Mouse (Mus musculus) ES-E14 (cell line): Measurements from ENCODE around the gene Cryz. TPM values are rescaled to one million over a fixed set of nuclear protein-coding genes. Genes with fewer than 3 reads are reported as not detected.

ENCODE experiments used
- DNase-seq: peaks from one replicate; pipeline ENCODE4 v3.0.0-alpha.2; 2013; ENCODE audit warnings: low read depth, low spot score
- H3K27ac ChIP-seq: 2 replicates; pipeline ENCODE4 v1.5.1; 2012; ENCODE audit warnings: low read depth, mild to moderate bottlenecking, low read length, moderate library complexity, mixed read lengths; ENCODE audit not compliant: poor library complexity, insufficient read depth, severe bottlenecking
- H3K36me3 ChIP-seq: 2 replicates; pipeline ENCODE4 v1.6.1; 2012; ENCODE audit warnings: mild to moderate bottlenecking, low read length, moderate library complexity, mixed read lengths; ENCODE audit not compliant: control insufficient read depth, poor library complexity, insufficient read depth, severe bottlenecking
- H3K4me1 ChIP-seq, 2 experiments: fragments of 150-350 bp in 1 of 2; sonication (generic) in 1 of 2; 2 replicates each; pipeline ENCODE4 v1.6.1; 2012; ENCODE audit warnings: low read length in 2 of 2, mild to moderate bottlenecking in 1 of 2, mixed read lengths in 1 of 2; ENCODE audit not compliant: control insufficient read depth in 2 of 2, insufficient read depth in 2 of 2, poor library complexity in 1 of 2
- H3K4me3 ChIP-seq, 2 experiments: fragments of 150-350 bp in 1 of 2; sonication (generic) in 1 of 2; 2 replicates each; pipeline ENCODE4 v1.5.1; 2012; ENCODE audit warnings: low read length in 2 of 2, low read depth in 1 of 2, mild to moderate bottlenecking in 1 of 2, mixed read lengths in 1 of 2; ENCODE audit not compliant: insufficient read depth in 1 of 2, poor library complexity in 1 of 2, severe bottlenecking in 1 of 2
- H3K9ac ChIP-seq: 2 replicates; pipeline ENCODE4 v1.6.1; 2012; ENCODE audit warnings: low read depth, mild to moderate bottlenecking, low read length, mixed read lengths; ENCODE audit not compliant: poor library complexity, insufficient read depth, severe bottlenecking
- H3K9me3 ChIP-seq: fragments of 150-350 bp; sonication (generic); 2 replicates; pipeline ENCODE4 v1.6.1; 2012; ENCODE audit warnings: low read depth, mild to moderate bottlenecking, low read length; ENCODE audit not compliant: control insufficient read depth, insufficient read depth
- CHD2 ChIP-seq: IDR thresholded peaks from 2 replicates; pipeline ENCODE4 v1.6.1; 2014; ENCODE audit warnings: mild to moderate bottlenecking, low read depth, low read length, inconsistent platforms
- HCFC1 ChIP-seq: IDR thresholded peaks from 2 replicates; pipeline ENCODE4 v1.6.1; 2012; ENCODE audit warnings: low read length, inconsistent platforms, borderline replicate concordance; ENCODE audit not compliant: insufficient read depth
- MAFK ChIP-seq: IDR thresholded peaks from 2 replicates; pipeline ENCODE4 v1.6.1; 2014; ENCODE audit warnings: mild to moderate bottlenecking, low read depth, low read length, inconsistent platforms; ENCODE audit not compliant: insufficient read depth
- ZC3H11A ChIP-seq: IDR thresholded peaks from 2 replicates; pipeline ENCODE4 v1.6.1; 2012; ENCODE audit warnings: low read depth, mild to moderate bottlenecking, inconsistent platforms, low read length, borderline replicate concordance
- ZNF384 ChIP-seq: IDR thresholded peaks from 2 replicates; pipeline ENCODE4 v1.6.1; 2012; ENCODE audit warnings: low read depth, low read length, inconsistent platforms
- in situ Hi-C, 2 experiments: fragments of 600-800 bp; cut with MboI; formaldehyde crosslinking; loops; one replicate each; pipeline ENCODE4 v1.15.1; 2025; ENCODE audit warnings: low sequenced_read_pairs in 2 of 2, inconsistent platforms in 1 of 2; ENCODE audit not compliant: unreplicated experiment in 2 of 2
- total RNA-seq: library from RNA; depleted of rRNA; stranded (reverse); fragments of 300-350 nt; gene quantifications from 2 replicates; pipeline ENCODE4 v1.2.3, GENCODE M21; 2012; rRNA removed

Gene Cryz
- total RNA-seq, 1 experiment: 14.5 TPM

DNA sequence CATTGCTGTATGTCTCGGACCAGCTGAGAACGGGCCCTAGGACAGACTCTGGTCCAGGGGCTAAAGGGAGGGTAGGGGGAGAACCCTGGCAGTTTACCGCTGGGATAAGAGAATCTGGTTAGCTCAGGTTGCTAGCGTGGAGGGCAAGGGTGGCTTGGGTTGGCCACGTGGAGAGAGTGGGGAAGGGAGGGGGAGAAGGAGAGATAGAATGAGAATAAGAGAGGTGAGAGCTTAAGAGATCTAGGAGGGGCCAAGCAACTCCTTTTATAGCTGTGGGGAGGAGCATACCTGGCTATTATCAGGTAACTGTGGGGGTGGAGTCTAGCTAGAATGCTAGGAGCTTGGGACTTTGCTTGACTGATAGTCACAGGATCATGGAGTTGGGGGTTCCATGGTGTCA is 74.5 kb downstream of the Cryz start:
- Histone ChIP-seq H3K9ac (no peak overlapping the region), H3K4me1 (no peaks in the 10 kb centered on the region), H3K9me3 (no peaks in the 10 kb centered on the region), H3K4me3 (no peak overlapping the region), H3K36me3 (no peaks in the 10 kb centered on the region), H3K27ac (no peak overlapping the region)
- DNase-seq: no peak
- no peak for TF ChIP-seq ZNF384
- TF ChIP-seq MAFK: no peak
- no peak for TF ChIP-seq HCFC1
- TF ChIP-seq ZC3H11A: no peak
- TF ChIP-seq CHD2: no peak
- in situ Hi-C loops: no loop called here

Other genes starting within 250 kb of the Cryz start
- 20.7 and 25.1 TPM in 2 replicates for gene Tyw3, start 393 bp downstream of the Cryz start, total RNA-seq
- gene Erich3, start 67.1 kb downstream of the Cryz start, total RNA-seq: 0.05 and 0.09 TPM in 2 replicates